10 mouse cellular contexts compared by ENCODE assay signal in genomic region chr12:101007427-101007826, GRCm38 (mm10). TPM values are rescaled to one million over a fixed set of nuclear protein-coding genes. Genes with fewer than 3 reads are reported as not detected.
DNase-seq lines count a peak whose midpoint lies in the region; ATAC-seq and TF ChIP-seq lines count a peak whose summit lies in the region.
"Had no signal": no experiment of that assay in that cellular context is flagged by ENCODE, and none has a peak within 500 bp of the region (broad histone marks: within the 10 kb centered on the region; RNA-seq: fewer than 3 reads in every experiment).

No protein-coding gene starts in this region.

- peak overlapping the region; percentile 44; the same call in 1 of the 2 replicates for H3K27ac ChIP-seq in kidney, postnatal 0 days
- no peak overlapping the region for H3K27ac ChIP-seq in kidney, adult 2 months (ENCODE audit: insufficient read depth, low read depth, low read length)
- H3K27ac ChIP-seq in ES-Bruce4 (ENCODE audit: insufficient read depth, low read length), result peak overlapping the region; percentile 83
- H3K27ac ChIP-seq in intestine, embryonic 15.5 days, result peak overlapping the region; percentile 75; the same call in 1 of the 2 replicates

- peaks cover 30% of the 10 kb centered on the region for H3K4me1 ChIP-seq in kidney, postnatal 0 days (replicated peaks; ENCODE audit: insufficient read depth, low read length)
- peaks cover 17% of the 10 kb centered on the region; the same call in 1 of the 2 replicates for H3K4me1 ChIP-seq in kidney, adult 2 months (ENCODE audit: control insufficient read depth, insufficient read depth, low read length)
- H3K4me1 ChIP-seq in ES-Bruce4 (ENCODE audit: control insufficient read depth, insufficient read depth, low read length), result peaks cover 21% of the 10 kb centered on the region
- peaks cover 38% of the 10 kb centered on the region for H3K4me1 ChIP-seq in intestine, embryonic 15.5 days (replicated peaks)

- no peak for TF ChIP-seq CTCF in kidney, postnatal 0 days (IDR thresholded peaks at IDR 0.05; ENCODE audit: low read depth)
- no peak for TF ChIP-seq CTCF in kidney, adult 2 months (conservative IDR thresholded peaks at IDR 0.05; ENCODE audit: insufficient read depth, insufficient read length, low read depth, low read length)
- TF ChIP-seq CTCF in ES-Bruce4 (IDR thresholded peaks at IDR 0.05; ENCODE audit: low read depth, low read length), result no peak

- WGBS in kidney, postnatal 0 days, result 58% methylated on average over 9 of the region's 9 CpGs
- 59% methylated on average over 9 of the region's 9 CpGs for WGBS in kidney, adult 2 months
- whole genome bisulfite sequencing in intestine, embryonic 15.5 days, result 51% methylated on average over 9 of the region's 9 CpGs

- no peak for TF ChIP-seq POLR2A in kidney, adult 2 months (IDR thresholded peaks at IDR 0.05; ENCODE audit: low read depth, low read length)
- no peak for TF ChIP-seq POLR2A in ES-Bruce4 (IDR thresholded peaks at IDR 0.05; ENCODE audit: insufficient read depth, low read length)

- H3K27me3 ChIP-seq in kidney, postnatal 0 days (ENCODE audit: insufficient read depth, low read length), result no peaks in the 10 kb centered on the region
- H3K27me3 ChIP-seq in kidney, adult 2 months (replicated peaks; ENCODE audit: control insufficient read depth, insufficient read depth, low read length), result no peaks in the 10 kb centered on the region
- H3K27me3 ChIP-seq in ES-Bruce4 (ENCODE audit: control insufficient read depth, insufficient read depth, low read length, poor library complexity, severe bottlenecking), result no peaks in the 10 kb centered on the region
- H3K27me3 ChIP-seq in intestine, embryonic 15.5 days (replicated peaks), result no peaks in the 10 kb centered on the region

- H3K9ac ChIP-seq in kidney, postnatal 0 days (ENCODE audit: low read depth, low read length), result no peak overlapping the region
- H3K9ac ChIP-seq in ES-Bruce4 (ENCODE audit: low read depth, poor library complexity, severe bottlenecking), result no peak overlapping the region
- H3K9ac ChIP-seq in intestine, embryonic 15.5 days, result no peak overlapping the region

- no peak overlapping the region for H3K4me3 ChIP-seq in kidney, postnatal 0 days (replicated peaks; ENCODE audit: low read depth, low read length)
- H3K4me3 ChIP-seq in kidney, adult 2 months (ENCODE audit: insufficient read depth, low read depth, low read length), result no peak overlapping the region
- 0 out of 2 replicates have a peak overlapping the region, but pooled peaks have one; percentile 24 for H3K4me3 ChIP-seq in ES-Bruce4 (ENCODE audit: low read depth, low read length)
- no peak overlapping the region for H3K4me3 ChIP-seq in intestine, embryonic 15.5 days (replicated peaks)

- no peaks in the 10 kb centered on the region for H3K9me3 ChIP-seq in kidney, postnatal 0 days (replicated peaks; ENCODE audit: low read length)
- H3K9me3 ChIP-seq in ES-Bruce4 (replicated peaks; ENCODE audit: control insufficient read depth, insufficient read depth, low read length, poor library complexity, severe bottlenecking), result no peaks in the 10 kb centered on the region
- H3K9me3 ChIP-seq in intestine, embryonic 15.5 days, result no peaks in the 10 kb centered on the region

- TF ChIP-seq EP300 in ES-Bruce4 (IDR thresholded peaks at IDR 0.05; ENCODE audit: insufficient read depth, low read depth, low read length), result no peak

- H3K36me3 ChIP-seq in kidney, postnatal 0 days (ENCODE audit: insufficient read depth, low read length), result no peaks in the 10 kb centered on the region
- H3K36me3 ChIP-seq in kidney, adult 2 months (ENCODE audit: control insufficient read depth, insufficient read depth, low read length), result no peaks in the 10 kb centered on the region
- H3K36me3 ChIP-seq in ES-Bruce4 (ENCODE audit: control insufficient read depth, insufficient read depth, low read length, poor library complexity, severe bottlenecking), result no peaks in the 10 kb centered on the region
- H3K36me3 ChIP-seq in intestine, embryonic 15.5 days, result no peaks in the 10 kb centered on the region

- no peak for DNase-seq in kidney, postnatal 0 days (ENCODE audit: low spot score)
- no peak for DNase-seq in kidney, adult 2 months
- peak; percentile 67 for DNase-seq in CD4-positive helper T cell, adult 2 months (ENCODE audit: low read depth, low spot score)
- no peak for DNase-seq in cerebellum, postnatal 10 days
- no peak for DNase-seq in ovary, postnatal 10 days (ENCODE audit: low spot score)
- DNase-seq in adipocyte (ENCODE audit: low spot score), result no peak
- DNase-seq: lung, postnatal 14 days; right cerebral cortex, postnatal 14 days had no signal

- no peak for ATAC-seq in kidney, postnatal 0 days (replicated peaks; ENCODE audit: low FRiP score, low read depth)
- ATAC-seq in intestine, embryonic 15.5 days, result no peak

- H3K4me2 ChIP-seq in kidney, postnatal 0 days (ENCODE audit: low read length), result no peak overlapping the region
- peak overlapping the region; percentile 30 for H3K4me2 ChIP-seq in intestine, embryonic 15.5 days (replicated peaks)

RNA-seq across cellular contexts. Expression of gene Ccdc88c, which starts 21.4 kb away (rescaled TPM):
- 7.6 and 7.8 TPM in 2 replicates for polyA plus RNA-seq in kidney, postnatal 0 days (2015; fragmentation: Nextera tagmentation; extraction: Ambion mirVana)
- polyA plus RNA-seq in kidney, adult 2 months (2012; rRNA removed), result 5.4 and 6.6 TPM in 2 replicates
- 69.0 and 73.5 TPM in 2 replicates for polyA plus RNA-seq in ES-Bruce4 (2011; ENCODE audit: insufficient read depth, insufficient read length, low read depth, missing spikeins)
- 13.6 and 14.9 TPM in 2 replicates for polyA plus RNA-seq in intestine, embryonic 15.5 days (2015; fragmentation: Nextera tagmentation; extraction: Ambion mirVana)
